Mouse (Mus musculus): ENCODE data around the gene Slc35f6. TPM values are rescaled to one million over a fixed set of nuclear protein-coding genes. Genes with fewer than 3 reads are reported as not detected.
"Not testable (repeated sequence)": the region's sequence is repeated elsewhere in the genome, so short reads cannot be mapped to it uniquely, and the experiment has no call there.

The Slc35f6 gene
- polyA plus RNA-seq, 1 experiment, result 29.4 TPM

- no peaks in the 10 kb centered on the region for H3K27me3 ChIP-seq (ENCODE audit: control insufficient read depth, insufficient read depth, low read length)
- H3K4me1 ChIP-seq (ENCODE audit: control insufficient read depth, insufficient read depth, low read length), result no peaks in the 10 kb centered on the region
- no peak overlapping the region for H3K4me3 ChIP-seq (ENCODE audit: control insufficient read depth, low read depth, low read length)
- H3K36me3 ChIP-seq (ENCODE audit: control insufficient read depth, insufficient read depth, low read length), result no peaks in the 10 kb centered on the region
- H3K27ac ChIP-seq (ENCODE audit: control insufficient read depth, insufficient read depth, low read depth, low read length), result no peak overlapping the region
- TF ChIP-seq POLR2A (IDR thresholded peaks at IDR 0.05; ENCODE audit: control insufficient read depth, low read depth, low read length), result no peak
- TF ChIP-seq CTCF (IDR thresholded peaks at IDR 0.05; ENCODE audit: control insufficient read depth, insufficient read depth, insufficient replicate concordance, low read depth, low read length), result no peak
These were observed 26.3 kb downstream of the Slc35f6 start for GRCm38 (mm10) chr5:30674001-30674400.

DNA sequence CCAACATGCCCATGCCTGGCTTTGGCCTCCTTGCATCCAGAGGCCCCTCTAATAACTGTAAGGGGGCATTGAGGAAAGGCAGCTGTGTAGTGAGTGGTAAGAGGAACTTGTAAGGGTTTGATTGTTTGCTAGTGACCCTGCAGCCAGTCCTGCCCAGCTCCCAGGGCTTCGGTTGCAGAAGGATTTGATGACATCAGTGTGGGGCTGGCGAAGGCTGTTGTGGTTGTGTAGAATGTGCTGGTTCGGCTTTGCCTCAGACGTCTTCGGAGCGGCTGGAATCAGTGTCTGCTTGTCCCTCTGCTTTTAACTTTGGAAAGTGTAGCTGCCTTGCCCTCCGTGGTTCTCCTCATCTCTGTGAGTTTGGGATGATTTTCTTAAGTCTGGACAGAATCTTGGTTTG, 29.1 kb downstream of the Slc35f6 start:
- Histone ChIP-seq H3K27me3 (ENCODE audit: control insufficient read depth, insufficient read depth, low read length) (no peaks in the 10 kb centered on the region), H3K36me3 (ENCODE audit: control insufficient read depth, insufficient read depth, low read length) (no peaks in the 10 kb centered on the region), H3K4me1 (ENCODE audit: control insufficient read depth, insufficient read depth, low read length) (no peaks in the 10 kb centered on the region), H3K27ac (ENCODE audit: control insufficient read depth, insufficient read depth, low read depth, low read length) (no peak overlapping the region), H3K4me3 (ENCODE audit: control insufficient read depth, low read depth, low read length) (no peak overlapping the region)
- TF ChIP-seq CTCF (IDR thresholded peaks at IDR 0.05; ENCODE audit: control insufficient read depth, insufficient read depth, insufficient replicate concordance, low read depth, low read length), result no peak

GRCm38 (mm10) chr5:30678069-30678468, 30.3 kb downstream of the Slc35f6 start:
- not testable (repeated sequence) for H3K4me3 ChIP-seq (ENCODE audit: control insufficient read depth, low read depth, low read length); H3K27ac ChIP-seq (ENCODE audit: control insufficient read depth, insufficient read depth, low read depth, low read length); H3K4me1 ChIP-seq (ENCODE audit: control insufficient read depth, insufficient read depth, low read length); H3K36me3 ChIP-seq (ENCODE audit: control insufficient read depth, insufficient read depth, low read length); H3K27me3 ChIP-seq (ENCODE audit: control insufficient read depth, insufficient read depth, low read length)

- Histone ChIP-seq H3K27ac (ENCODE audit: control insufficient read depth, insufficient read depth, low read depth, low read length) (no peak overlapping the region), H3K27me3 (ENCODE audit: control insufficient read depth, insufficient read depth, low read length) (no peaks in the 10 kb centered on the region), H3K4me3 (ENCODE audit: control insufficient read depth, low read depth, low read length) (no peak overlapping the region), H3K4me1 (ENCODE audit: control insufficient read depth, insufficient read depth, low read length) (no peaks in the 10 kb centered on the region), H3K36me3 (ENCODE audit: control insufficient read depth, insufficient read depth, low read length) (no peaks in the 10 kb centered on the region)
- TF ChIP-seq CTCF (IDR thresholded peaks at IDR 0.05; ENCODE audit: control insufficient read depth, insufficient read depth, insufficient replicate concordance, low read depth, low read length), result no peak
- TF ChIP-seq POLR2A (IDR thresholded peaks at IDR 0.05; ENCODE audit: control insufficient read depth, low read depth, low read length), result no peak
These were observed 31.1 kb downstream of the Slc35f6 start for GRCm38 (mm10) chr5:30678722-30679296.

GRCm38 (mm10) chr5:30679593-30679992, 31.9 kb downstream of the Slc35f6 start:
- TF ChIP-seq CTCF (IDR thresholded peaks at IDR 0.05; ENCODE audit: control insufficient read depth, insufficient read depth, insufficient replicate concordance, low read depth, low read length) (no peak), POLR2A (IDR thresholded peaks at IDR 0.05; ENCODE audit: control insufficient read depth, low read depth, low read length) (no peak)
- H3K4me3 ChIP-seq (ENCODE audit: control insufficient read depth, low read depth, low read length), result no peak overlapping the region
- H3K27me3 ChIP-seq (ENCODE audit: control insufficient read depth, insufficient read depth, low read length), result no peaks in the 10 kb centered on the region
- no peaks in the 10 kb centered on the region for H3K4me1 ChIP-seq (ENCODE audit: control insufficient read depth, insufficient read depth, low read length)
- no peaks in the 10 kb centered on the region for H3K36me3 ChIP-seq (ENCODE audit: control insufficient read depth, insufficient read depth, low read length)
- H3K27ac ChIP-seq (ENCODE audit: control insufficient read depth, insufficient read depth, low read depth, low read length), result no peak overlapping the region

DNA sequence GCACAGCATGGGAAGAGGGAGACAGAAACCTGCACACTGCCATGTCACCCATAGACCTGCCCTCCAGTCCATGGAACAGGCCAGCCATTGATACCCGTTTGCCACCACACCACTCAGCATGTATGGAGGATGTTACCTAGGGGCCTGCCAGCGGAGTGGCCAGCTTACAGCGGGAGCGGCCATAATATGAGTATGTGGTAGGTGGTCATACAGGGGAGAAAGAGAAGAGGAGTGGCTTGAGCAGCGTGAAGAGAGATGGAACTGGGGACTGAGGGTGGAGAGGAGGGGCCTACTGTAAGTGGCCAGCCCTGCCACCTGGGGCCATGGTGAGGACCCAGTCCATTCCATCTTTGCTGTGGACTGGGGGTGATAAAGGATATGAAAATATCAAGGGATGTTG, 34.2 kb downstream of the Slc35f6 start:
- H3K4me3 ChIP-seq (ENCODE audit: control insufficient read depth, low read depth, low read length), result no peak overlapping the region
- no peaks in the 10 kb centered on the region for H3K4me1 ChIP-seq (ENCODE audit: control insufficient read depth, insufficient read depth, low read length)
- H3K27ac ChIP-seq (ENCODE audit: control insufficient read depth, insufficient read depth, low read depth, low read length), result no peak overlapping the region
- H3K27me3 ChIP-seq (ENCODE audit: control insufficient read depth, insufficient read depth, low read length), result no peaks in the 10 kb centered on the region
- no peaks in the 10 kb centered on the region for H3K36me3 ChIP-seq (ENCODE audit: control insufficient read depth, insufficient read depth, low read length)
- TF ChIP-seq CTCF (IDR thresholded peaks at IDR 0.05; ENCODE audit: control insufficient read depth, insufficient read depth, insufficient replicate concordance, low read depth, low read length), result no peak
- no peak for TF ChIP-seq POLR2A (IDR thresholded peaks at IDR 0.05; ENCODE audit: control insufficient read depth, low read depth, low read length)

GRCm38 (mm10) chr5:30682967-30683600, 35.4 kb downstream of the Slc35f6 start:
- H3K27me3 ChIP-seq (ENCODE audit: control insufficient read depth, insufficient read depth, low read length), result no peaks in the 10 kb centered on the region
- H3K4me3 ChIP-seq (ENCODE audit: control insufficient read depth, low read depth, low read length), result no peak overlapping the region
- TF ChIP-seq POLR2A (IDR thresholded peaks at IDR 0.05; ENCODE audit: control insufficient read depth, low read depth, low read length) (no peak), CTCF (IDR thresholded peaks at IDR 0.05; ENCODE audit: control insufficient read depth, insufficient read depth, insufficient replicate concordance, low read depth, low read length) (no peak; the same call in 1 of the 2 replicates)
- no peaks in the 10 kb centered on the region for H3K4me1 ChIP-seq (ENCODE audit: control insufficient read depth, insufficient read depth, low read length)
- no peaks in the 10 kb centered on the region for H3K36me3 ChIP-seq (ENCODE audit: control insufficient read depth, insufficient read depth, low read length)
- no peak overlapping the region for H3K27ac ChIP-seq (ENCODE audit: control insufficient read depth, insufficient read depth, low read depth, low read length)

- no peak overlapping the region for H3K27ac ChIP-seq (ENCODE audit: control insufficient read depth, insufficient read depth, low read depth, low read length)
- H3K36me3 ChIP-seq (ENCODE audit: control insufficient read depth, insufficient read depth, low read length), result no peaks in the 10 kb centered on the region
- no peaks in the 10 kb centered on the region for H3K4me1 ChIP-seq (ENCODE audit: control insufficient read depth, insufficient read depth, low read length)
- H3K4me3 ChIP-seq (ENCODE audit: control insufficient read depth, low read depth, low read length), result no peak overlapping the region
- H3K27me3 ChIP-seq (ENCODE audit: control insufficient read depth, insufficient read depth, low read length), result no peaks in the 10 kb centered on the region
- TF ChIP-seq CTCF (IDR thresholded peaks at IDR 0.05; ENCODE audit: control insufficient read depth, insufficient read depth, insufficient replicate concordance, low read depth, low read length), result no peak
- no peak for TF ChIP-seq POLR2A (IDR thresholded peaks at IDR 0.05; ENCODE audit: control insufficient read depth, low read depth, low read length)
These were observed 36.3 kb downstream of the Slc35f6 start for GRCm38 (mm10) chr5:30683993-30684392.

Data from testis, adult 2 months (tissue).